Mouse (Mus musculus) erythroblast, embryonic 14.5 days (primary cell): Measurements from ENCODE around the gene Pmvk. TPM values are rescaled to one million over a fixed set of nuclear protein-coding genes. Genes with fewer than 3 reads are reported as not detected.
A peak's percentile ranks its signal among the peaks of the same experiment; 100 is the strongest.

Experiments
- H3K27me3 ChIP-seq: 2 replicates; pipeline ENCODE4 v1.6.1; 2012; ENCODE audit warnings: inconsistent platforms; ENCODE audit not compliant: control insufficient read depth
- H3K36me3 ChIP-seq: 2 replicates; pipeline ENCODE4 v1.6.1; 2012; ENCODE audit warnings: mild to moderate bottlenecking, inconsistent platforms; ENCODE audit not compliant: control insufficient read depth
- H3K4me1 ChIP-seq: 2 replicates; pipeline ENCODE4 v1.6.1; 2012; ENCODE audit warnings: inconsistent platforms; ENCODE audit not compliant: control insufficient read depth
- H3K4me3 ChIP-seq: replicated peaks from 2 replicates; pipeline ENCODE3; 2012; ENCODE audit warnings: moderate library complexity, mild to moderate bottlenecking, inconsistent platforms
- H3K9me3 ChIP-seq: 2 replicates; pipeline ENCODE4 v1.6.1; 2012; ENCODE audit warnings: low read length, inconsistent platforms, mixed read lengths; ENCODE audit not compliant: control insufficient read depth
- GATA1 ChIP-seq: IDR thresholded peaks from 2 replicates; pipeline ENCODE4 v1.6.1; 2012; ENCODE audit warnings: low read length, inconsistent platforms, mixed read lengths
- TAL1 ChIP-seq: IDR thresholded peaks from 3 replicates; pipeline ENCODE4 v1.6.1; 2012; ENCODE audit warnings: low read length, inconsistent platforms, mixed read lengths
- polyA plus RNA-seq: library from polyadenylated mRNA; stranded (reverse); fragments of >175 nt; gene quantifications from 2 replicates; pipeline ENCODE4 v1.2.3, GENCODE M21; 2012

The Pmvk gene
- polyA plus RNA-seq, 1 experiment = 1.4 TPM

GRCm38 (mm10) chr3:89458372-89458964, 4.1 kb downstream of the Pmvk start:
- TF ChIP-seq TAL1 = no peak
- TF ChIP-seq GATA1 = no peak
- H3K4me1 ChIP-seq = peaks cover 46% of the 10 kb centered on the region
- H3K36me3 ChIP-seq = peaks cover 15% of the 10 kb centered on the region
- no peaks in the 10 kb centered on the region for H3K9me3 ChIP-seq
- H3K4me3 ChIP-seq = peak overlapping the region; percentile 69
- no peaks in the 10 kb centered on the region for H3K27me3 ChIP-seq

GRCm38 (mm10) chr3:89458965-89459807, 4.8 kb downstream of the Pmvk start:
- no peak for TF ChIP-seq TAL1
- TF ChIP-seq GATA1 = no peak
- no peaks in the 10 kb centered on the region for H3K27me3 ChIP-seq
- no peaks in the 10 kb centered on the region for H3K9me3 ChIP-seq
- peak overlapping the region; percentile 69 for H3K4me3 ChIP-seq
- peaks cover 46% of the 10 kb centered on the region for H3K4me1 ChIP-seq
- peaks cover 20% of the 10 kb centered on the region for H3K36me3 ChIP-seq

GRCm38 (mm10) chr3:89468268-89468667, 13.9 kb downstream of the Pmvk start:
- no peaks in the 10 kb centered on the region for H3K27me3 ChIP-seq
- H3K4me1 ChIP-seq = no peaks in the 10 kb centered on the region; the same call in 1 of the 2 replicates
- H3K4me3 ChIP-seq = no peak overlapping the region
- TF ChIP-seq TAL1 (no peak), GATA1 (no peak)
- peaks cover 40% of the 10 kb centered on the region for H3K36me3 ChIP-seq
- no peaks in the 10 kb centered on the region for H3K9me3 ChIP-seq

GRCm38 (mm10) chr3:89472280-89472679, 17.9 kb downstream of the Pmvk start:
- no peaks in the 10 kb centered on the region for H3K27me3 ChIP-seq
- peaks cover 4% of the 10 kb centered on the region for H3K4me1 ChIP-seq
- TF ChIP-seq TAL1 (no peak), GATA1 (no peak)
- no peak overlapping the region for H3K4me3 ChIP-seq
- no peaks in the 10 kb centered on the region for H3K9me3 ChIP-seq
- peaks cover 24% of the 10 kb centered on the region for H3K36me3 ChIP-seq

GRCm38 (mm10) chr3:89473838-89474237, 19.5 kb downstream of the Pmvk start:
- Histone ChIP-seq H3K4me1 (peaks cover 4% of the 10 kb centered on the region), H3K27me3 (no peaks in the 10 kb centered on the region), H3K4me3 (no peak overlapping the region), H3K9me3 (no peaks in the 10 kb centered on the region), H3K36me3 (peaks cover 8% of the 10 kb centered on the region)
- no peak for TF ChIP-seq GATA1
- TF ChIP-seq TAL1 = no peak

GRCm38 (mm10) chr3:89479055-89479454, 24.7 kb downstream of the Pmvk start:
- Histone ChIP-seq H3K4me1 (peaks cover 4% of the 10 kb centered on the region), H3K36me3 (no peaks in the 10 kb centered on the region), H3K9me3 (no peaks in the 10 kb centered on the region), H3K4me3 (no peak overlapping the region), H3K27me3 (no peaks in the 10 kb centered on the region)
- TF ChIP-seq TAL1 (no peak), GATA1 (no peak)

GRCm38 (mm10) chr3:89481488-89481887, 27.1 kb downstream of the Pmvk start:
- peaks cover 7% of the 10 kb centered on the region for H3K27me3 ChIP-seq
- H3K9me3 ChIP-seq = no peaks in the 10 kb centered on the region
- H3K4me1 ChIP-seq = peaks cover under 1% of the 10 kb centered on the region
- no peak overlapping the region for H3K4me3 ChIP-seq
- TF ChIP-seq GATA1 (no peak), TAL1 (no peak)
- no peaks in the 10 kb centered on the region for H3K36me3 ChIP-seq

- TF ChIP-seq GATA1 (no peak), TAL1 (no peak)
- no peak overlapping the region for H3K4me3 ChIP-seq
- H3K36me3 ChIP-seq = no peaks in the 10 kb centered on the region
- no peaks in the 10 kb centered on the region for H3K4me1 ChIP-seq
- peaks cover 12% of the 10 kb centered on the region for H3K27me3 ChIP-seq
- H3K9me3 ChIP-seq = no peaks in the 10 kb centered on the region
These were observed 27.9 kb downstream of the Pmvk start for GRCm38 (mm10) chr3:89482249-89482648.

GRCm38 (mm10) chr3:89484766-89485524, 30.6 kb downstream of the Pmvk start:
- Histone ChIP-seq H3K27me3 (peaks cover 13% of the 10 kb centered on the region), H3K36me3 (no peaks in the 10 kb centered on the region), H3K4me3 (no peak overlapping the region), H3K9me3 (no peaks in the 10 kb centered on the region), H3K4me1 (no peaks in the 10 kb centered on the region)
- no peak for TF ChIP-seq TAL1
- TF ChIP-seq GATA1 = no peak
